Mouse (Mus musculus) right cerebral cortex, adult 18-20 months (tissue): ENCODE results near the gene Snx25.
A peak's percentile ranks its signal among the peaks of the same experiment; 100 is the strongest.

Source experiments
- DNase-seq: peaks from one replicate; pipeline ENCODE4 v3.0.0; 2022; ENCODE audit warnings: mixed read lengths

Gene Snx25

GRCm38 (mm10) chr8:46007050-46007672 lies 144.8 kb downstream of the Snx25 start:
- no peak for DNase-seq

- DNase-seq, result no peak
These were observed 146.4 kb downstream of the Snx25 start, which contains the start of gene Ankrd37 for GRCm38 (mm10) chr8:46005596-46005995. Gene Ankrd37, minus strand, starts transcription at chr8:46005707.

- peak; percentile 99 for DNase-seq
These were observed 151.9 kb downstream of the Snx25 start for GRCm38 (mm10) chr8:45999784-46000705.

- DNase-seq, result peak; percentile 32
These were observed 152.7 kb downstream of the Snx25 start, which contains the start of gene Lrp2bp for GRCm38 (mm10) chr8:45999138-45999783. Gene Lrp2bp, plus strand, starts transcription at chr8:45999303.

GRCm38 (mm10) chr8:45998228-45998627 lies 153.7 kb downstream of the Snx25 start:
- DNase-seq, result no peak

GRCm38 (mm10) chr8:45995576-45995975 lies 156.4 kb downstream of the Snx25 start:
- DNase-seq, result no peak

GRCm38 (mm10) chr8:45994111-45994510 lies 157.8 kb downstream of the Snx25 start:
- no peak for DNase-seq

GRCm38 (mm10) chr8:45990631-45991310 lies 161.2 kb downstream of the Snx25 start:
- DNase-seq, result no peak

GRCm38 (mm10) chr8:45988189-45988588 lies 163.8 kb downstream of the Snx25 start:
- DNase-seq, result no peak

GRCm38 (mm10) chr8:45986665-45987064 lies 165.3 kb downstream of the Snx25 start:
- DNase-seq, result no peak
